Comparison of ENCODE assay signal across 20 mouse cellular contexts in the genomic region with DNA sequence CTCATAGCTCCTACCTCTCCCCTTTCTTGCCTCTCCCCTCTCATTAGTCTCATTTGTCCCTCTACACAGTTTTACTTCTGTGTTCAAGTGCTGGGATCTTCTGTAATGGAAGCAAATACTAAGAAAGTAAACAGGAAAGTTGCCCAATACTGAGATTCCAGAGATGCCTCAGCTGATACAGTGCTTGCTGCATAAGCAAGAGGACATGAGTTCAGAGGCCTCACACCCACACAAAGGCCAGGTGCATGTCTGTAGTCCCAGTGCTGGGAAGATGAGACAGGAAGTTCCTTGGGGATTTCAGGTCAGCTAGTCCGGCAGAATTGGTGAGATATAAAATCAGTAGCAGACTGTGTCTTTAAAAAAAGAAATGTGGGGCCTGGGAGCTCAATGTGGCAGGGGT. TPM values are rescaled to one million over a fixed set of nuclear protein-coding genes. Genes with fewer than 3 reads are reported as not detected.
A peak's percentile ranks its signal among the peaks of the same experiment; 100 is the strongest.
DNase-seq lines count a peak whose midpoint lies in the region; TF ChIP-seq lines count a peak whose summit lies in the region.
"Had no signal": no experiment of that assay in that cellular context is flagged by ENCODE, and none has a peak within 500 bp of the region (broad histone marks: within the 10 kb centered on the region; RNA-seq: fewer than 3 reads in every experiment).

No protein-coding gene starts in this region.

- intact Hi-C loops in left cerebral cortex, adult 2 months (cut with DNase I): no loop called here
- intact Hi-C loops in left cerebral cortex, postnatal 4 days (cut with DNase I): no loop called here

- peak; percentile 24 for DNase-seq in kidney, postnatal 14 days
- DNase-seq in kidney, adult 9 months: no peak
- peak; percentile 39 for DNase-seq in 416B (ENCODE audit: low read depth)
- peak; percentile 63 for DNase-seq in fat pad, adult 2 months (ENCODE audit: extremely low read depth, low read depth, low spot score)
- peak; percentile 65 for DNase-seq in lung, postnatal 25 days (ENCODE audit: low spot score)
- no peak for DNase-seq in left cerebral cortex, adult 2 months (ENCODE audit: extremely low spot score in 1 of 2, low spot score in 2 of 2)
- DNase-seq in left cerebral cortex, postnatal 4 days: no peak
- DNase-seq in cerebellum, postnatal 25 days: no peak
- DNase-seq: B cell, adult 2 months; cerebellum, postnatal 10 days; embryo, embryonic 11 days; heart, postnatal 36 days; right cerebral cortex, adult 18-20 months; thymus, postnatal 14 days had no signal

- H3K27ac ChIP-seq in left cerebral cortex, adult 2 months: no peak overlapping the region
- H3K27ac ChIP-seq: embryonic facial prominence, embryonic 15.5 days; forebrain, embryonic 15.5 days; heart, embryonic 13.5 days; hindbrain, embryonic 15.5 days; limb, embryonic 15.5 days had no signal

- H3K4me3 ChIP-seq in left cerebral cortex, adult 2 months: no peak overlapping the region
- H3K4me3 ChIP-seq: embryonic facial prominence, embryonic 15.5 days; forebrain, embryonic 15.5 days; heart, embryonic 13.5 days; hindbrain, embryonic 15.5 days; limb, embryonic 15.5 days; megakaryocyte, embryonic 14.5 days had no signal

- TF ChIP-seq CTCF in left cerebral cortex, adult 2 months (IDR thresholded peaks at IDR 0.05): no peak

RNA-seq across cellular contexts. Expression of a gene that starts 2.3 kb away (rescaled TPM):
- 10 to 100 TPM; 56.5 to 58.3 TPM for total RNA-seq in left cerebral cortex, adult 2 months (2021)
- 10 to 100 TPM; 66.6 to 81.4 TPM for total RNA-seq in left cerebral cortex, postnatal 4 days (2021)

RNA-seq across cellular contexts. Expression of a gene that starts 29.9 kb away (rescaled TPM):
- under 1 TPM; 0.25 to 0.56 TPM for total RNA-seq in left cerebral cortex, adult 2 months (2021)
- under 1 TPM in 1 of 2 experiments, not detected in 1; 0.46 TPM for total RNA-seq in left cerebral cortex, postnatal 4 days (2021)
- total RNA-seq: heart, postnatal 36 days had no signal

Comparison
In these comparisons a context has a peak if more than half of its experiments do, and no peak if none do; other contexts are left out.
1. DNase-seq: peak in kidney, postnatal 14 days (single experiment), 416B (single experiment), fat pad, adult 2 months (single experiment) and lung, postnatal 25 days (single experiment); none in kidney, adult 9 months (single experiment), left cerebral cortex, adult 2 months (0 of 2), left cerebral cortex, postnatal 4 days (single experiment) and cerebellum, postnatal 25 days (0 of 2).